Mouse (Mus musculus): ENCODE measurements at regions not wholly inside any gene's neighbourhood (a gene's known extent, or its start where the extent isn't known, plus 50 kb on each side); places are given as distances from the start of the nearest gene placed in this dataset.

DNA sequence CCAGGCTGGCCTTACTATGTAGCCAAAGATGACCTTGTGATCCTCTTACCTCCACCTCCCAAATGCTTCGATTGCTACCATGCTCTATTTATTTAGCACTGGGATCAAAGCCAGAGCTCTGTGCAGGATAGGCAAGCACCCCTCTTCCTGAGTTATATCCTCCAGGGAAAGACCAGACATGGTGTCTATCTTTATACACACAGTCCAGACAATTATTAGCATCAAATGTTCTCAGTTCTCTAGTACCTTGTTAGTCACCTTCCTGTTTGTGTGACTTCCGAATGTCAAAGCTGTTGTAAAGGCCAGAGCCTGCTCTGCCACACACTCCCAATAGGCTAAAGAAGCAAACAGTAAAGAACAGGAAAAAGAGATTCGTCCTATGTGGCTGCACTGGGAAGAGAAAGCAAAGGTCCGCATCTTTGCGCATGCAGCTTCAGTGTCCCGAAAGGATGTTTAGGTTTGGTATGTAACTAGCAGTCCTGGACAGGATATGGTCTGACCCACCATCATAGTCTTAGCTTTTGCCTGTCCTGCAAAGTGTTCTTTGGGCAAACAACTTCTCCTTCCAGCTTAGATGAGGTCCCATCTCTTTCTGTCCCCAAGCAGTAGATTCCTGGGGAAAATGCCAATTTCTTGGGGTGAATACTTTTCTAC is 204.2 kb downstream of the Rnf152 start:
- no peak for TF ChIP-seq CTCF (conservative IDR thresholded peaks at IDR 0.05; ENCODE audit: low read length)
- TF ChIP-seq POU5F1 (IDR thresholded peaks at IDR 0.05; ENCODE audit: borderline replicate concordance, low read length), result no peak
- no peak for TF ChIP-seq NANOG (IDR thresholded peaks at IDR 0.05; ENCODE audit: borderline replicate concordance, low read length)

Measured in E14TG2a.4 (cell line).